ENCODE assay signal across 8 mouse cellular contexts in the genomic region with DNA sequence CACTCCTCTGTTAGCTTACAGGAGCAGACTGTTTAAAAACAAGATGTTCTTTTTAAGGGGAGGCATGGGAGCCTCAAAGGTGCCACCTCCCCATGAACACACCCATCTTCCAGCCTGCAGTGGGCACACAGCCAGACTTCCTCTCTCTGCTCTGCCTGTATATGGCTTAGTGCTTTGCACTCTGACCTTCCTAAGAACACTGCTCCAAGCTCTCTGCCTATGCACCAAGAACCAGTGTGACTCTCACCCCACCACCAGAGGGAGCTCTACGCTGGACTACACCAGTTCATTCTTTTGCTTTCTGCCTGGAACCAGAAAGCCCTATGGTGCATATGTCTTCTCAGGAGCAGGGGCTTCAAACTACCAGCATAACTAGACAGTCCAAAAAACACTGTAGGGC.
DNase-seq lines count a peak whose midpoint lies in the region; ATAC-seq and TF ChIP-seq lines count a peak whose summit lies in the region.

No protein-coding gene starts in this region.

- H3K9me3 ChIP-seq in heart, embryonic 10.5 days: no peaks in the 10 kb centered on the region
- H3K9me3 ChIP-seq in intestine, postnatal 0 days (ENCODE audit: control insufficient read depth): no peaks in the 10 kb centered on the region
- H3K9me3 ChIP-seq in forebrain, embryonic 13.5 days (replicated peaks): no peaks in the 10 kb centered on the region

- no peak overlapping the region for H3K27ac ChIP-seq in heart, embryonic 10.5 days
- no peak overlapping the region for H3K27ac ChIP-seq in intestine, postnatal 0 days (ENCODE audit: low read depth, low read length)
- H3K27ac ChIP-seq in forebrain, embryonic 13.5 days: no peak overlapping the region

- 72% methylated on average over 1 of the region's 1 CpGs for WGBS in heart, embryonic 10.5 days
- 70% methylated on average over 1 of the region's 1 CpGs for WGBS in intestine, postnatal 0 days
- 90% methylated on average over 1 of the region's 1 CpGs for WGBS in forebrain, embryonic 13.5 days

- no peaks in the 10 kb centered on the region for H3K27me3 ChIP-seq in heart, embryonic 10.5 days (ENCODE audit: insufficient read depth, poor library complexity, severe bottlenecking)
- H3K27me3 ChIP-seq in intestine, postnatal 0 days (replicated peaks; ENCODE audit: control insufficient read depth, insufficient read depth, low read length): no peaks in the 10 kb centered on the region
- H3K27me3 ChIP-seq in forebrain, embryonic 13.5 days: no peaks in the 10 kb centered on the region

- intact Hi-C loops in heart, postnatal 10 days (cut with DNase I): loop anchor here (5.0 kb wide), 3 partner anchors 230 to 400 kb away; no protein-coding TSS in a partner anchor

- H3K9ac ChIP-seq in intestine, postnatal 0 days (ENCODE audit: low read depth, low read length): no peak overlapping the region
- H3K9ac ChIP-seq in forebrain, embryonic 13.5 days: no peak overlapping the region

- ATAC-seq in intestine, postnatal 0 days: peak; percentile 77; the same call in 1 of the 2 replicates
- ATAC-seq in forebrain, embryonic 13.5 days: no peak
- no peak for ATAC-seq in cerebellum, adult (ENCODE audit: insufficient number of reproducible peaks, low FRiP score, low TSS enrichment)

- TF ChIP-seq CTCF in intestine, postnatal 0 days (IDR thresholded peaks at IDR 0.05; ENCODE audit: low read depth): peak; percentile 65

- H3K4me1 ChIP-seq in heart, embryonic 10.5 days: peaks cover 23% of the 10 kb centered on the region
- H3K4me1 ChIP-seq in intestine, postnatal 0 days (replicated peaks; ENCODE audit: control insufficient read depth, insufficient read depth, low read length): no peaks in the 10 kb centered on the region
- peaks cover 15% of the 10 kb centered on the region for H3K4me1 ChIP-seq in forebrain, embryonic 13.5 days

- DNase-seq in heart, embryonic 10.5 days (ENCODE audit: low spot score): peak; percentile 72
- no peak for DNase-seq in heart, postnatal 10 days
- peak; percentile 20 for DNase-seq in thymus, postnatal 14 days
- no peak for DNase-seq in thymus, postnatal 36 days
- no peak for DNase-seq in urinary bladder, postnatal 4 days (ENCODE audit: low spot score in 2 of 2)

- H3K4me2 ChIP-seq in intestine, postnatal 0 days (replicated peaks; ENCODE audit: low read depth): no peak overlapping the region
- no peak overlapping the region for H3K4me2 ChIP-seq in forebrain, embryonic 13.5 days

- H3K36me3 ChIP-seq in heart, embryonic 10.5 days: no peaks in the 10 kb centered on the region; the same call in 1 of the 2 replicates
- H3K36me3 ChIP-seq in intestine, postnatal 0 days (ENCODE audit: control insufficient read depth, insufficient read depth): no peaks in the 10 kb centered on the region
- H3K36me3 ChIP-seq in forebrain, embryonic 13.5 days (ENCODE audit: poor library complexity, severe bottlenecking): peaks cover 45% of the 10 kb centered on the region

- H3K4me3 ChIP-seq in heart, embryonic 10.5 days: no peak overlapping the region
- H3K4me3 ChIP-seq in intestine, postnatal 0 days (ENCODE audit: low read depth, low read length): no peak overlapping the region
- H3K4me3 ChIP-seq in forebrain, embryonic 13.5 days: no peak overlapping the region

Comparison
In these comparisons a context has a peak if more than half of its experiments do, and no peak if none do; other contexts are left out.
1. DNase-seq: peak in heart, embryonic 10.5 days (single experiment) and thymus, postnatal 14 days (single experiment); none in heart, postnatal 10 days (0 of 2), thymus, postnatal 36 days (0 of 2) and urinary bladder, postnatal 4 days (0 of 2).